Mouse (Mus musculus): ENCODE measurements at regions not wholly inside any gene's neighbourhood (a gene's known extent, or its start where the extent isn't known, plus 50 kb on each side); places are given as distances from the start of the nearest gene placed in this dataset.
A peak's percentile ranks its signal among the peaks of the same experiment; 100 is the strongest.

GRCm38 (mm10) chr6:66236368-66236767 is 284.0 kb downstream of the 4930544G11Rik start:
- no peak for DNase-seq (ENCODE audit: low read depth, low spot score)

- DNase-seq (ENCODE audit: low read depth, low spot score), result no peak
Measured at GRCm38 (mm10) chr6:66255378-66255777, 279.8 kb upstream of the Mad2l1 start.

- DNase-seq (ENCODE audit: low read depth, low spot score), result no peak
Measured at GRCm38 (mm10) chr6:66263429-66263828, 271.8 kb upstream of the Mad2l1 start.

- no peak for DNase-seq (ENCODE audit: low read depth, low spot score)
Measured at GRCm38 (mm10) chr6:66263918-66264317, 271.3 kb upstream of the Mad2l1 start.

GRCm38 (mm10) chr6:66268427-66268826 is 266.8 kb upstream of the Mad2l1 start:
- no peak for DNase-seq (ENCODE audit: low read depth, low spot score)

- DNase-seq (ENCODE audit: low read depth, low spot score), result no peak
Measured at GRCm38 (mm10) chr6:66271414-66272206, 263.6 kb upstream of the Mad2l1 start.

GRCm38 (mm10) chr6:66272216-66272615 is 263.0 kb upstream of the Mad2l1 start:
- DNase-seq (ENCODE audit: low read depth, low spot score), result no peak

GRCm38 (mm10) chr6:66274737-66275136 is 260.5 kb upstream of the Mad2l1 start:
- DNase-seq (ENCODE audit: low read depth, low spot score), result no peak

- DNase-seq (ENCODE audit: low read depth, low spot score), result peak; percentile 5
Measured at GRCm38 (mm10) chr6:66280701-66281100, 254.5 kb upstream of the Mad2l1 start.

GRCm38 (mm10) chr6:66282566-66283115 is 252.5 kb upstream of the Mad2l1 start:
- DNase-seq (ENCODE audit: low read depth, low spot score), result no peak

- DNase-seq (ENCODE audit: low read depth, low spot score), result no peak
Measured at GRCm38 (mm10) chr6:66283521-66283920, 251.7 kb upstream of the Mad2l1 start.

- DNase-seq (ENCODE audit: low read depth, low spot score), result no peak
Measured at GRCm38 (mm10) chr6:66287607-66288006, 247.6 kb upstream of the Mad2l1 start.

- DNase-seq (ENCODE audit: low read depth, low spot score), result no peak
Measured at GRCm38 (mm10) chr6:66289196-66289595, 246.0 kb upstream of the Mad2l1 start.

GRCm38 (mm10) chr6:66291576-66291975 is 243.6 kb upstream of the Mad2l1 start:
- no peak for DNase-seq (ENCODE audit: low read depth, low spot score)

- DNase-seq (ENCODE audit: low read depth, low spot score), result no peak
Measured at GRCm38 (mm10) chr6:66298056-66298455, 237.1 kb upstream of the Mad2l1 start.

- no peak for DNase-seq (ENCODE audit: low read depth, low spot score)
Measured at GRCm38 (mm10) chr6:66300189-66300588, 235.0 kb upstream of the Mad2l1 start.

GRCm38 (mm10) chr6:66344848-66345247 is 190.3 kb upstream of the Mad2l1 start:
- no peak for DNase-seq (ENCODE audit: low read depth, low spot score)

- DNase-seq (ENCODE audit: low read depth, low spot score), result no peak
Measured at GRCm38 (mm10) chr6:66347356-66347755, 187.8 kb upstream of the Mad2l1 start.

GRCm38 (mm10) chr6:66361130-66361529 is 174.1 kb upstream of the Mad2l1 start:
- DNase-seq (ENCODE audit: low read depth, low spot score), result no peak

GRCm38 (mm10) chr6:66367263-66367662 is 167.9 kb upstream of the Mad2l1 start:
- DNase-seq (ENCODE audit: low read depth, low spot score), result no peak

GRCm38 (mm10) chr6:66381279-66381934 is 153.8 kb upstream of the Mad2l1 start:
- no peak for DNase-seq (ENCODE audit: low read depth, low spot score)

- no peak for DNase-seq (ENCODE audit: low read depth, low spot score)
Measured at GRCm38 (mm10) chr6:66382347-66383010, 152.7 kb upstream of the Mad2l1 start.

Data from ZHBTc4 (cell line).